Mouse (Mus musculus): ENCODE data around the gene Foxn3. TPM values are rescaled to one million over a fixed set of nuclear protein-coding genes. Genes with fewer than 3 reads are reported as not detected.

Foxn3 gene
- polyA plus RNA-seq, 1 experiment, result 37.8 TPM

DNA sequence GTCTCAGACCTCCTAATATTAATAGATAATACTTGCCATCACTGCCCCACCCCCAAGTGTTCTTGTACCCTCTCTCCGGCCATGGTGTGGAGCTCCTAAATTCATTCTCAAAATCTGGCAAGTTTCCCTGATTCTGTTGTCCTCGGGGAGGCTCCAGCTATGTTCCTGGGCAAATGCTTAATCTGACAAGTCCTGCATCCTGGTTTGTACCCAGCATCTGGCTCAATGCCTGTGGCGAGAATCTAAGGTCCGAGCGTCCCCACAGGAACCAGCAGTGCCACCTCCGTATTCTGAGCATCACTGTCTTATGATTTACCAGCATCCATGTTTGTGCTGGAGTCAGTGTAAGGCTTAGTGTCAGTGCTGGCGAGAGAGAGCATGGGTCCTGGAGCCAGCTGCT, 296.9 kb downstream of the Foxn3 start:
- H3K27me3 ChIP-seq (ENCODE audit: control insufficient read depth, insufficient read depth, low read length), result no peaks in the 10 kb centered on the region
- no peak overlapping the region for H3K27ac ChIP-seq (ENCODE audit: insufficient read depth, low read length)
- H3K36me3 ChIP-seq (ENCODE audit: control insufficient read depth, insufficient read depth, low read length), result no peaks in the 10 kb centered on the region; the same call in 1 of the 2 replicates
- 92% methylated on average over 7 of the region's 7 CpGs for WGBS
- no peak for DNase-seq (ENCODE audit: low read depth in 1 of 2, low spot score in 2 of 2)
- H3K4me3 ChIP-seq (ENCODE audit: extremely low read depth, insufficient read depth, insufficient read length), result no peak overlapping the region
- peaks cover 7% of the 10 kb centered on the region; the same call in 1 of the 2 replicates for H3K4me1 ChIP-seq (ENCODE audit: control insufficient read depth, insufficient read depth, insufficient read length)
- TF ChIP-seq CTCF (IDR thresholded peaks at IDR 0.05; ENCODE audit: extremely low read depth, insufficient read depth, insufficient read length, insufficient replicate concordance) (no peak), POLR2A (IDR thresholded peaks at IDR 0.05; ENCODE audit: low read depth, low read length) (no peak)

DNA sequence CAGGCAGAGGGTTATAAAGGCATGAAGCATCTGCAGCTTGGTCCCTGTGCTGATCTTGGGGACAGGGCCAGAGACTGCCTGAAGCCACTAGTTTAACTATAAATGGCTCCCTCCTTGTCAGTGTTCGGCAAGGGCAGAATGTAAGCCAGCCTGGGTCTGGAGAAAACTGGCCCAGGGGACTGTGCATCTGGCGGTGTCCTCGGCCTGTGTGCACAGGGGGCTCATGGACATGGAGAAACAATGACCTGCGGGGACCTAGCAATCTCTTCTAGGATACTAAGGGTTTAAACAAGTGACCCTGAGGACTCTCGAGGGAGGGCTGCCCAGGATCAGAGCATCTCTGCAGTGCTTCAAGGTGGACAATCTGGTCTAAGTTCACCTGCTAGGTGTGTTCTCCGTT, 297.6 kb downstream of the Foxn3 start:
- Histone ChIP-seq H3K27ac (ENCODE audit: insufficient read depth, low read length) (no peak overlapping the region), H3K27me3 (ENCODE audit: control insufficient read depth, insufficient read depth, low read length) (no peaks in the 10 kb centered on the region), H3K4me1 (ENCODE audit: control insufficient read depth, insufficient read depth, insufficient read length) (peaks cover 8% of the 10 kb centered on the region; the same call in 1 of the 2 replicates), H3K36me3 (ENCODE audit: control insufficient read depth, insufficient read depth, low read length) (no peaks in the 10 kb centered on the region; the same call in 1 of the 2 replicates), H3K4me3 (ENCODE audit: extremely low read depth, insufficient read depth, insufficient read length) (no peak overlapping the region)
- 94% methylated on average over 6 of the region's 6 CpGs for WGBS
- no peak for TF ChIP-seq CTCF (IDR thresholded peaks at IDR 0.05; ENCODE audit: extremely low read depth, insufficient read depth, insufficient read length, insufficient replicate concordance)
- no peak for TF ChIP-seq POLR2A (IDR thresholded peaks at IDR 0.05; ENCODE audit: low read depth, low read length)
- DNase-seq (ENCODE audit: low read depth in 1 of 2, low spot score in 2 of 2), result no peak

DNA sequence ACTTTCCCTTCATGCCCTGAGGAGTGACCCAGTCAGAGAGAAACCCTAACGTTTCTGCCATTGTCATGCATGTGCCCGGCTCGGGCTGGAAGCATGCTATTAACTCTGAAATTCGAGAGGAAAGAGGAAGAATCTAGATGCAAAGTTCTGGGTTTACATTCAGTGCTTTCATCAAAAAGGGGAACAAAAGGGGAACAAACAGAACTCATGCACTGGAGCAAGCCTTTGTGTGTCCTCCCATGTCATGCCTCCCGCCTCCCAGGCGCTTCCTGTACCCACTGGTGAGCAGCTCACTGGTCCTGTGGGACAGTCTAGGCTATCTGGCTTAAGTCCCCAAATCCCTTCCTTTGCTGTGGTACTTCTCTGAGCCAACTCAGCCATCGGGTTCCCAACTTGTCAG, 299.0 kb downstream of the Foxn3 start:
- Histone ChIP-seq H3K27me3 (ENCODE audit: control insufficient read depth, insufficient read depth, low read length) (no peaks in the 10 kb centered on the region), H3K4me3 (ENCODE audit: extremely low read depth, insufficient read depth, insufficient read length) (no peak overlapping the region), H3K27ac (ENCODE audit: insufficient read depth, low read length) (no peak overlapping the region), H3K4me1 (ENCODE audit: control insufficient read depth, insufficient read depth, insufficient read length) (peaks cover 10% of the 10 kb centered on the region; the same call in 1 of the 2 replicates), H3K36me3 (ENCODE audit: control insufficient read depth, insufficient read depth, low read length) (no peaks in the 10 kb centered on the region; the same call in 1 of the 2 replicates)
- peak in 1 of 2 experiments; percentile 31 for DNase-seq (ENCODE audit: low read depth in 1 of 2, low spot score in 2 of 2)
- 22% methylated on average over 7 of the region's 7 CpGs for WGBS
- TF ChIP-seq CTCF (IDR thresholded peaks at IDR 0.05; ENCODE audit: extremely low read depth, insufficient read depth, insufficient read length, insufficient replicate concordance), result no peak
- no peak for TF ChIP-seq POLR2A (IDR thresholded peaks at IDR 0.05; ENCODE audit: low read depth, low read length)

DNA sequence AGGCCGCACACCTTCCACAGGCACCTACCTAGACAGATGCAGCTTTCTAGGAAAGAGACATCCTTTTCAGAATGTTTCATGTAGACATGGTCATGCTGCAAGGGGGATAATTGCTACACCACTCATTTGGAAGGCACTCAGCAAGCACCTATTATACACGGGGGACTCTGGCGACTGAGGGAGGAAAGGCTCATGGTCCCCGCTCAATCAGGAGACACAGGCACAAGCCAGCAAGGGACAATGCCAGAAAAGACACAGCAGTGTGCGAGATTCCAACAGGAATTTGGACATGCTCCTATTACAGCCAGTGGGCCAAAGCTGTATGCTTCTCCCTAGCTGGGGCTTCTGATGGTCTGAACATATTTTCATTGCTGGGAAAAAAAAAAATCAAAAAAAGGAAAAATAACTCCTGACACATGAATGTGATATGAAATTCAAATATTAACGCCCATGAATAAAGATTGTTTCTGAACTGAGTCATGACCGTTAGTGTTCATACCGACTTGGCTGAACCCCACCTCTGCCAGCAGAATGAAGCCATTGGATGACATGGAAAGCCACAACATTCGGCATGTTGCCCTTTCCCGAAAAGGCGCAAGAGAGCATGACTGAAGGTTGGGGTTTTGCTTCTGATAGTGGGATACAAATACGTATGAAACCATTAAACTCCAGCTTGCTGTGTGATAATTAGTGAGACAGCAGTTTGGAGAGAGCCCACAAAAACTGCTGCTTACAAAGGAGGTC, 299.6 kb downstream of the Foxn3 start:
- Histone ChIP-seq H3K4me3 (ENCODE audit: extremely low read depth, insufficient read depth, insufficient read length) (no peak overlapping the region), H3K27ac (ENCODE audit: insufficient read depth, low read length) (no peak overlapping the region), H3K4me1 (ENCODE audit: control insufficient read depth, insufficient read depth, insufficient read length) (peaks cover 10% of the 10 kb centered on the region; the same call in 1 of the 2 replicates), H3K27me3 (ENCODE audit: control insufficient read depth, insufficient read depth, low read length) (no peaks in the 10 kb centered on the region), H3K36me3 (ENCODE audit: control insufficient read depth, insufficient read depth, low read length) (no peaks in the 10 kb centered on the region; the same call in 1 of the 2 replicates)
- TF ChIP-seq CTCF (IDR thresholded peaks at IDR 0.05; ENCODE audit: extremely low read depth, insufficient read depth, insufficient read length, insufficient replicate concordance) (no peak), POLR2A (IDR thresholded peaks at IDR 0.05; ENCODE audit: low read depth, low read length) (no peak)
- 87% methylated on average over 12 of the region's 12 CpGs for WGBS
- no peak for DNase-seq (ENCODE audit: low read depth in 1 of 2, low spot score in 2 of 2)

DNA sequence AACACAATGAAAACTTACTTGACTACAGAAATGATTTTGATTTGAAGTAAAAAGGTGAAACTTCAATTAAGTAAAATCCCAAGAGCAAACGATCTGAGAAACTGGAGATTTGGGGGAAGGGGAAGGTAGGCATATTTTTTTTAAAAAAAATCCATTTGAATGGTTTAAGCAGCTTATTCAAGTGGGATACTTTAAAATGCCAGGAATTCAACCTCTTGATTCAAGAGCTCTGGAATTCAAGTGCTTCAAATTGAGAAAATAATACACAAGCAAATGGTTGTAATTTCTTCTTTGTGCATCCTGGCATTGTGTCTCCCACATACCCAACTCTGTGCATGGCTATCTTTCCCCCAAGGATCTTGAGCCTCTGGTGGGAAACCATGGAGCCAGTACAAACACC, 300.5 kb downstream of the Foxn3 start:
- DNase-seq (ENCODE audit: low read depth in 1 of 2, low spot score in 2 of 2), result no peak
- WGBS, result 82% methylated on average over 1 of the region's 1 CpGs
- H3K27ac ChIP-seq (ENCODE audit: insufficient read depth, low read length), result no peak overlapping the region
- peaks cover 10% of the 10 kb centered on the region; the same call in 1 of the 2 replicates for H3K4me1 ChIP-seq (ENCODE audit: control insufficient read depth, insufficient read depth, insufficient read length)
- no peaks in the 10 kb centered on the region for H3K27me3 ChIP-seq (ENCODE audit: control insufficient read depth, insufficient read depth, low read length)
- peaks cover 1% of the 10 kb centered on the region for H3K36me3 ChIP-seq (ENCODE audit: control insufficient read depth, insufficient read depth, low read length)
- H3K4me3 ChIP-seq (ENCODE audit: extremely low read depth, insufficient read depth, insufficient read length), result no peak overlapping the region
- TF ChIP-seq POLR2A (IDR thresholded peaks at IDR 0.05; ENCODE audit: low read depth, low read length) (no peak), CTCF (IDR thresholded peaks at IDR 0.05; ENCODE audit: extremely low read depth, insufficient read depth, insufficient read length, insufficient replicate concordance) (no peak)

DNA sequence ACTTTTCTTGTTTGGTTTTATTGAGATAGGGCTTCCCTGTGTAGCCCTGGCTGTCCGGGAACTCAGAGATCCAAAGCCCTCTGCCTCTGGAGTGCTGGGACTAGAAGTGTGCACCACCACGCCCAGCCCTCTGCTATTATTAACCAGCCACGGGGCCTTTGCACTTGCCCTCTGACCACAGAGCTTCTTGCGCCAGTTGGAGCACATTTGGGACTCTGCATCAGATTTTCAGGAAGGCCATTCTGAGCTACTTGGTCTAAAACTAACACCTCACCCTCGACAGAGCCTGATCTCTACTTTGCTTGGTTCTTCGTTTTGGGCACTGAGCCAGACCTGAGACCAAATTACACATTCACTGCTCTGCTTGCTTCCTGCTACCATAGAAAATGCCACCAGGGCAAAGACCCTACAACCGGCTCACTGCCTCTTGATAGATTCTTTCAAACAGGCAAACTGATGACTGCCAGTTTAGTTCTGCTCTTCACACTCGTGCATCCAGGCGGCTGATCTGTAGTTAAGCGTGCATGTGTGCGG, 301.2 kb downstream of the Foxn3 start:
- Histone ChIP-seq H3K36me3 (ENCODE audit: control insufficient read depth, insufficient read depth, low read length) (peaks cover 1% of the 10 kb centered on the region), H3K4me3 (ENCODE audit: extremely low read depth, insufficient read depth, insufficient read length) (no peak overlapping the region), H3K27ac (ENCODE audit: insufficient read depth, low read length) (no peak overlapping the region), H3K27me3 (ENCODE audit: control insufficient read depth, insufficient read depth, low read length) (no peaks in the 10 kb centered on the region), H3K4me1 (ENCODE audit: control insufficient read depth, insufficient read depth, insufficient read length) (peaks cover 10% of the 10 kb centered on the region; the same call in 1 of the 2 replicates)
- WGBS, result 70% methylated on average over 11 of the region's 11 CpGs
- TF ChIP-seq POLR2A (IDR thresholded peaks at IDR 0.05; ENCODE audit: low read depth, low read length), result no peak
- TF ChIP-seq CTCF (IDR thresholded peaks at IDR 0.05; ENCODE audit: extremely low read depth, insufficient read depth, insufficient read length, insufficient replicate concordance), result no peak
- DNase-seq (ENCODE audit: low read depth in 1 of 2, low spot score in 2 of 2), result no peak

DNA sequence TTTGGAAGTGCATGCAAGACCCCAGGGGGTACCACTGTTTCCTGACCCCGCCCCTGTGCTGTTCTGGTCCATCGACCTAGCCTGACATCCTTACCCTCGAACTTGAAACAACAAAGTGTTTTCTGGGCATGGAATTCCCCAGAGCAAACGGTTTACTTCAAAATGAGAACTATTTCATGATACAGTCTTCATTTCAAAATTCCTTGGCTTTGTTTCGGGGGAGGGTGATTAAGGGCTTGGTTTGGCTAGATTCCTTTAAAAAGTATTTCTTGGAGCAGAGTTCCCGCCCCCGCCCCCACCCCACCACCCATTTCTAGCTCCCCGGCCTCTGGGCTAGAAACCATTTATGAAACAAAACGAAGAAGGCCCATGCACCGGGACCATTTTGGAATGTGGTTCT, 303.2 kb downstream of the Foxn3 start:
- WGBS, result 63% methylated on average over 10 of the region's 10 CpGs

More for the DNA sequence above, 303.2 kb downstream of the Foxn3 start:
- no peak for TF ChIP-seq CTCF (IDR thresholded peaks at IDR 0.05; ENCODE audit: extremely low read depth, insufficient read depth, insufficient read length, insufficient replicate concordance)
- DNase-seq (ENCODE audit: low read depth in 1 of 2, low spot score in 2 of 2), result peak in 1 of 2 experiments; percentile 18
- no peaks in the 10 kb centered on the region for H3K27me3 ChIP-seq (ENCODE audit: control insufficient read depth, insufficient read depth, low read length)
- no peak overlapping the region for H3K27ac ChIP-seq (ENCODE audit: insufficient read depth, low read length)
- H3K4me3 ChIP-seq (ENCODE audit: extremely low read depth, insufficient read depth, insufficient read length), result no peak overlapping the region
- H3K36me3 ChIP-seq (ENCODE audit: control insufficient read depth, insufficient read depth, low read length), result peaks cover 1% of the 10 kb centered on the region
- peaks cover 10% of the 10 kb centered on the region; the same call in 1 of the 2 replicates for H3K4me1 ChIP-seq (ENCODE audit: control insufficient read depth, insufficient read depth, insufficient read length)

Measured in spleen, adult 2 months (tissue).